Mouse (Mus musculus): ENCODE measurements around the gene Psmd1.
A peak's percentile ranks its signal among the peaks of the same experiment; 100 is the strongest.
"Not testable (repeated sequence)": the region's sequence is repeated elsewhere in the genome, so short reads cannot be mapped to it uniquely, and the experiment has no call there.

Psmd1 gene

GRCm38 (mm10) chr1:86064271-86064991 is at the start of gene Psmd1:
Psmd1 (plus strand) TSS chr1:86064387.
- DNase-seq: peak; percentile 90

- not testable (repeated sequence) for DNase-seq
Observed at GRCm38 (mm10) chr1:86015758-86016157, 48.4 kb upstream of the Psmd1 start.

GRCm38 (mm10) chr1:86016516-86016915 is 47.7 kb upstream of the Psmd1 start, which contains the start of gene Spata3:
Spata3 (plus strand) TSS chr1:86016816.
- DNase-seq: no peak

GRCm38 (mm10) chr1:86018235-86019055 is 45.7 kb upstream of the Psmd1 start:
- peak; percentile 45 for DNase-seq

GRCm38 (mm10) chr1:86021365-86021989 is 42.7 kb upstream of the Psmd1 start:
- DNase-seq: no peak

GRCm38 (mm10) chr1:86032273-86032987 is 31.8 kb upstream of the Psmd1 start:
- DNase-seq: peak; percentile 88

GRCm38 (mm10) chr1:86038191-86038951 is 25.8 kb upstream of the Psmd1 start:
- DNase-seq: no peak

GRCm38 (mm10) chr1:86040131-86040530 is 24.1 kb upstream of the Psmd1 start:
- DNase-seq: no peak

GRCm38 (mm10) chr1:86040817-86041216 is 23.4 kb upstream of the Psmd1 start:
- DNase-seq: no peak

GRCm38 (mm10) chr1:86045056-86045455 is 19.1 kb upstream of the Psmd1 start:
- no peak for DNase-seq

GRCm38 (mm10) chr1:86045848-86046805 is 18.1 kb upstream of the Psmd1 start, which contains the start of gene 2810459M11Rik:
2810459M11Rik (plus strand) TSS chr1:86045863.
- DNase-seq: no peak

- no peak for DNase-seq
Observed at GRCm38 (mm10) chr1:86046833-86047563, 17.2 kb upstream of the Psmd1 start.

GRCm38 (mm10) chr1:86048231-86048630 is 16.0 kb upstream of the Psmd1 start:
- DNase-seq: no peak

- no peak for DNase-seq
Observed at GRCm38 (mm10) chr1:86048744-86049143, 15.4 kb upstream of the Psmd1 start.

- DNase-seq: peak; percentile 77
Observed at GRCm38 (mm10) chr1:86053198-86053921, 10.8 kb upstream of the Psmd1 start.

GRCm38 (mm10) chr1:86054943-86055342 is 9.2 kb upstream of the Psmd1 start:
- no peak for DNase-seq

- DNase-seq: no peak
Observed at GRCm38 (mm10) chr1:86056284-86056683, 7.9 kb upstream of the Psmd1 start.

- peak; percentile 94 for DNase-seq
Observed at GRCm38 (mm10) chr1:86058856-86059769, 5.1 kb upstream of the Psmd1 start.

All from layer of hippocampus, adult 9-11 months (tissue).